Mouse (Mus musculus) hindbrain, embryonic 12.5 days (tissue): ENCODE measurements at regions not wholly inside any gene's neighbourhood (a gene's known extent, or its start where the extent isn't known, plus 50 kb on each side); places are given as distances from the start of the nearest gene placed in this dataset.
A peak's percentile ranks its signal among the peaks of the same experiment; 100 is the strongest.

Experiments
- ATAC-seq: fragments of 200-750 bp; cut with Nextera tagmentation; 2 replicates; pipeline ENCODE4 v1.8.0; 2017; ENCODE audit warnings: moderate TSS enrichment; ENCODE audit not compliant: low FRiP score
- H3K27ac ChIP-seq: fragments of 300-500 bp; sonication (generic); 2 replicates; pipeline ENCODE4 v1.5.1; 2016; ENCODE audit warnings: mild to moderate bottlenecking
- H3K27me3 ChIP-seq: fragments of 300-500 bp; sonication (generic); 2 replicates; pipeline ENCODE4 v1.6.1; 2016; ENCODE audit warnings: mild to moderate bottlenecking
- H3K36me3 ChIP-seq: fragments of 300-500 bp; sonication (generic); 2 replicates; pipeline ENCODE4 v1.6.1; 2016; ENCODE audit warnings: mild to moderate bottlenecking
- H3K4me1 ChIP-seq: fragments of 300-500 bp; sonication (generic); 2 replicates; pipeline ENCODE4 v1.6.1; 2016
- H3K4me2 ChIP-seq: fragments of 300-500 bp; sonication (generic); replicated peaks from 2 replicates; pipeline ENCODE4 v1.6.1; 2016; ENCODE audit warnings: mild to moderate bottlenecking
- H3K4me3 ChIP-seq: fragments of 300-500 bp; sonication (generic); 2 replicates; pipeline ENCODE4 v1.5.1; 2016; ENCODE audit warnings: mild to moderate bottlenecking
- H3K9ac ChIP-seq: fragments of 300-500 bp; sonication (generic); 2 replicates; pipeline ENCODE4 v1.6.1; 2016; ENCODE audit warnings: mild to moderate bottlenecking, moderate library complexity
- H3K9me3 ChIP-seq: fragments of 300-500 bp; sonication (generic); replicated peaks from 2 replicates; pipeline ENCODE4 v1.6.1; 2016; ENCODE audit warnings: mild to moderate bottlenecking
- WGBS: fragments of 180-500 bp; shearing (Covaris S2); methylation state at CpG from one replicate; pipeline ENCODE4 v1.1.7; 2016; 5-methylcytosine and 5-hydroxymethylcytosine counted together

DNA sequence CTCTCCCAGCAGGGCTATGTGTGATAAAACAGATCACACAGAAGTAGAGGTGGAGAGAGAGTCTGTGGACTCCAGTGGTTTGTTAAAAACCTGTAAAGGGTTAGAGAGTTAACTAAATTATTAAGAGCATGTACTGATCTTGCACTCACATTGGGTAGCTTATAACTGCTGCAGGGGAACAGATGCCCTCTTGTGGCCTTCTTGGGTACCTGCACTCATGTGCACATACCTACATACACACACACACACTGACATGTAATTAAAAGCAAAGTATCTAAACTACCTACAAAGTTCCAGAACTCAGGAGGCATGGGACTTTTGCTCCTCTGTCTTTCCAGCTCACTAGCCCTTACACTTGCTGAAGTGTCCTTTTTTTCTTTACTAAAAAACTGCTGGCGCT lies 228.4 kb upstream of the Cxcr4 start:
- no peak overlapping the region for H3K9ac ChIP-seq
- WGBS, result 95% methylated on average over 1 of the region's 1 CpGs

GRCm38 (mm10) chr1:128819611-128820010 lies 227.5 kb upstream of the Cxcr4 start:
- no peaks in the 10 kb centered on the region for H3K27me3 ChIP-seq
- H3K4me3 ChIP-seq, result no peak overlapping the region
- no peak overlapping the region for H3K27ac ChIP-seq
- 0 out of 2 replicates have a peak, but pooled peaks cover 8% of the 10 kb centered on the region for H3K9me3 ChIP-seq
- H3K4me2 ChIP-seq, result no peak overlapping the region
- ATAC-seq, result no peak
- WGBS, result 93% methylated on average over 6 of the region's 6 CpGs
- H3K4me1 ChIP-seq, result peaks cover 11% of the 10 kb centered on the region
- H3K9ac ChIP-seq, result no peak overlapping the region
- H3K36me3 ChIP-seq, result no peaks in the 10 kb centered on the region

More for the DNA sequence above, 228.4 kb upstream of the Cxcr4 start:
- no peaks in the 10 kb centered on the region for H3K36me3 ChIP-seq
- H3K4me2 ChIP-seq, result no peak overlapping the region
- H3K4me3 ChIP-seq, result no peak overlapping the region
- H3K27me3 ChIP-seq, result no peaks in the 10 kb centered on the region
- H3K4me1 ChIP-seq, result peaks cover 11% of the 10 kb centered on the region
- no peak overlapping the region for H3K27ac ChIP-seq
- no peak for ATAC-seq
- H3K9me3 ChIP-seq, result 0 out of 2 replicates have a peak, but pooled peaks cover 8% of the 10 kb centered on the region

GRCm38 (mm10) chr1:128813379-128813778 lies 221.3 kb upstream of the Cxcr4 start:
- no peak overlapping the region for H3K4me3 ChIP-seq

GRCm38 (mm10) chr1:128810860-128811259 lies 218.8 kb upstream of the Cxcr4 start:
- 86% methylated on average over 3 of the region's 3 CpGs for WGBS
- Histone ChIP-seq H3K36me3 (no peaks in the 10 kb centered on the region), H3K9ac (no peak overlapping the region), H3K27me3 (no peaks in the 10 kb centered on the region), H3K27ac (no peak overlapping the region), H3K4me1 (peaks cover 12% of the 10 kb centered on the region), H3K9me3 (no peaks in the 10 kb centered on the region), H3K4me3 (no peak overlapping the region), H3K4me2 (no peak overlapping the region)
- ATAC-seq, result no peak

More at GRCm38 (mm10) chr1:128813379-128813778, 221.3 kb upstream of the Cxcr4 start:
- Histone ChIP-seq H3K9me3 (0 out of 2 replicates have a peak, but pooled peaks cover 4% of the 10 kb centered on the region), H3K36me3 (no peaks in the 10 kb centered on the region), H3K4me2 (no peak overlapping the region), H3K27ac (no peak overlapping the region), H3K4me1 (no peaks in the 10 kb centered on the region), H3K9ac (no peak overlapping the region), H3K27me3 (no peaks in the 10 kb centered on the region)
- no peak for ATAC-seq
- WGBS, result 80% methylated on average over 5 of the region's 5 CpGs

- H3K36me3 ChIP-seq, result no peaks in the 10 kb centered on the region
- no peaks in the 10 kb centered on the region for H3K9me3 ChIP-seq
- no peak overlapping the region for H3K4me3 ChIP-seq
- no peak for ATAC-seq
- no peaks in the 10 kb centered on the region for H3K27me3 ChIP-seq
- H3K9ac ChIP-seq, result no peak overlapping the region
- WGBS, result 70% methylated on average over 2 of the region's 2 CpGs
- H3K27ac ChIP-seq, result no peak overlapping the region
- H3K4me2 ChIP-seq, result no peak overlapping the region
- H3K4me1 ChIP-seq, result peaks cover 20% of the 10 kb centered on the region
Observed at GRCm38 (mm10) chr1:128810094-128810493, 218.0 kb upstream of the Cxcr4 start.

GRCm38 (mm10) chr1:128809601-128810000 lies 217.5 kb upstream of the Cxcr4 start:
- H3K27ac ChIP-seq, result no peak overlapping the region
- H3K4me2 ChIP-seq, result no peak overlapping the region
- WGBS, result 89% methylated on average over 8 of the region's 8 CpGs
- H3K4me3 ChIP-seq, result no peak overlapping the region
- H3K9ac ChIP-seq, result no peak overlapping the region
- no peaks in the 10 kb centered on the region for H3K9me3 ChIP-seq
- H3K36me3 ChIP-seq, result no peaks in the 10 kb centered on the region
- H3K4me1 ChIP-seq, result peaks cover 22% of the 10 kb centered on the region
- no peak for ATAC-seq
- H3K27me3 ChIP-seq, result no peaks in the 10 kb centered on the region

DNA sequence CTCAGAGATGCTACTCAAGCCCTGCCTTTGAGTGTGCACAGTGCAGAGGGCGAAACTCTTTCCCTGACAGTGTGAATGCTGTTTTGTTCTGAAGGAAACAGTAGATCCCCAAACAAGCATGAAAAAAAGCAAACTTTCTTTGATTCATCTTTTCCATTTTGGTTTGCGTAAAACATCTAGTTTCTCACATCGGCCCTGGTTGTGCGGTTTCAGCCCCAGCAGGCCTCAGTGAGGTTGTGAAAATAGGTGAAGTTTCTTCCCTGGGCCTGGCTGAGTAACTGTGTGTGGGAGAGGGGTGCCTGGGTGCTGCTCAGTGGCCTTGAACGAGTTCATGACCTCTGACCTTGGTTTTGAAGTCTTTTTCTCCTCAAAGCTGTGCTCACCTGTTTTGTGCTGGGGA lies 216.5 kb upstream of the Cxcr4 start:
- 84% methylated on average over 5 of the region's 5 CpGs for WGBS
- Histone ChIP-seq H3K4me1 (peaks cover 28% of the 10 kb centered on the region), H3K9me3 (no peaks in the 10 kb centered on the region), H3K36me3 (no peaks in the 10 kb centered on the region), H3K4me2 (no peak overlapping the region), H3K27ac (no peak overlapping the region), H3K9ac (no peak overlapping the region), H3K27me3 (no peaks in the 10 kb centered on the region), H3K4me3 (no peak overlapping the region)
- no peak for ATAC-seq

GRCm38 (mm10) chr1:128805687-128806653 lies 213.9 kb upstream of the Cxcr4 start:
- H3K27ac ChIP-seq, result peak overlapping the region; percentile 81
- H3K9me3 ChIP-seq, result no peaks in the 10 kb centered on the region
- no peak overlapping the region for H3K4me3 ChIP-seq
- peak; percentile 74 for ATAC-seq
- no peaks in the 10 kb centered on the region for H3K36me3 ChIP-seq
- peaks cover 34% of the 10 kb centered on the region for H3K4me1 ChIP-seq
- H3K4me2 ChIP-seq, result no peak overlapping the region; the same call in 1 of the 2 replicates
- H3K27me3 ChIP-seq, result no peaks in the 10 kb centered on the region
- WGBS, result 40% methylated on average over 10 of the region's 10 CpGs
- no peak overlapping the region for H3K9ac ChIP-seq

DNA sequence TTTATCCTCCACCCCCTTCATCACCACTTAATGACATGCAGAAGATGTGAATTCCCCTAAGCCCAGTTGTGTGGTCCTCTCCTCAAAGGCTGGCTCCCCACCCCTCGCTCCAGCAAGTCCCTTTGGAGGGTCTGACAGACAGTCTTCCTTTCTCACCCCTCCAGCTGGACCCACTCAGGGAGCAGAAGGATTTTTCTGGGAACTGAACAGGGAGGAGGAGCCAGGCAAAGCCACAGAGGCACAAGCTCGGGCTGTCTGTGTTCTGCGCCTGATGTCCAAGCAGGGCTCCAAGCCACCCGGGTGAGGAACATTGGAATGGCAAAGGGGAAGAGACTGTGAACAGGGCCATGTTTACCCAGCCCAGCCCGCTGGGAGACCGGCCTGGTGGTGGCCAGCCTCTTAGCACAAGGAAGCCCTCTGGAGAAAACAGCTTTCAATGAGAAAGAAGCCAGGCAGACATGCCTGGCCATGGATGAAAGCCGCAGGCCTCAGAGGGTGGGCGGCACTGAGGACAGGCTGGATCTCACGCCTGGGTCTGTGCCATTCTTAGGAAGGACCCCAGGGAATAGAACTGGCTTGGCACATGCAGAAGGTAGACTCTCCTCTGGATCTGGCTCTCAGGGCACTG lies 211.5 kb upstream of the Cxcr4 start:
- Histone ChIP-seq H3K27ac (peak overlapping the region; percentile 70), H3K9ac (0 out of 2 replicates have a peak overlapping the region, but pooled peaks have one; percentile 8), H3K27me3 (no peaks in the 10 kb centered on the region), H3K4me3 (no peak overlapping the region), H3K4me2 (peak overlapping the region; percentile 13; the same call in 1 of the 2 replicates), H3K4me1 (peaks cover 34% of the 10 kb centered on the region), H3K9me3 (no peaks in the 10 kb centered on the region), H3K36me3 (no peaks in the 10 kb centered on the region)
- ATAC-seq, result peak; percentile 50
- WGBS, result 19% methylated on average over 9 of the region's 9 CpGs

DNA sequence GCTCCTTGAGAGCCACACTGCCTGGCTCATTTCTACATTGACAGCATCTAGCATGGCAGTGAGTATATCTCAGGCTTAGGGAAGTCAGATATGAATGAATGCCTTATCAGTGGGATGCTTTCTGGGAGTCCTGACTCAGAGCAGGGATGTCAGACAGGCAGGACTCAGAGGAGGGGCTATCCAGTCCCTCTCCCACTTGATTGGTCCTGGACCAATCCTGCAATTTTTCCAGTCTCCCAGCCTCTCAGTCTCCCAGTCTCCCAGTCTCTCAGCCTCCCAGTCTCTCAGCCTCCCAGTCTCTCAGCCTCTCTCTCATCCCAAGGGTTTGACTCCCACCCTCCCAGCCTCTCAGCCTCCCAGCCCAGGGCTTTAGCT lies 211.0 kb upstream of the Cxcr4 start:
- Histone ChIP-seq H3K9me3 (no peaks in the 10 kb centered on the region), H3K27ac (peak overlapping the region; percentile 70; the same call in 1 of the 2 replicates), H3K4me1 (peaks cover 34% of the 10 kb centered on the region), H3K4me2 (no peak overlapping the region), H3K36me3 (no peaks in the 10 kb centered on the region), H3K9ac (no peak overlapping the region), H3K27me3 (no peaks in the 10 kb centered on the region), H3K4me3 (no peak overlapping the region)
- ATAC-seq, result peak; percentile 10; the same call in 1 of the 2 replicates

GRCm38 (mm10) chr1:128798721-128799120 lies 206.6 kb upstream of the Cxcr4 start:
- no peak for ATAC-seq
- no peak overlapping the region for H3K9ac ChIP-seq
- no peak overlapping the region for H3K4me3 ChIP-seq
- H3K27me3 ChIP-seq, result no peaks in the 10 kb centered on the region
- WGBS, result 80% methylated on average over 4 of the region's 4 CpGs
- H3K9me3 ChIP-seq, result no peaks in the 10 kb centered on the region
- peaks cover 7% of the 10 kb centered on the region for H3K4me1 ChIP-seq
- no peak overlapping the region for H3K4me2 ChIP-seq
- no peak overlapping the region for H3K27ac ChIP-seq
- no peaks in the 10 kb centered on the region for H3K36me3 ChIP-seq

DNA sequence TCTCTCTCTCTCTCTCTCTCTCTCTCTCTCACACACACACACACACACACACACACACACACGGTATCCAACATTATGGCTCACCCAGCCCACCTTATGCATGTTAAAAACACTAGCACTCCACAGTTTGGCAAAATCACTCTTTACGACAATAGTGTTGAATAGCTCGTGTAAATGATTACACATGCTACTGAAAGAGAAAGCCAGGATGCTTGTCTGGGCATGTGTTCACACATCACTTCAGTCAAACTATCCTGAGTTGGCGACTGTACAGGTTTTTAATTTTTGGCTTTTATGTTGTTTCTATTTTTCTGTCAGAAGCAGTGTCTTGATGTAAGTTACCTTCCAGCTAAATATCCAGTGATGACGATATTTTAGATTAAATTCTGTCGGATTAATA lies 203.6 kb upstream of the Cxcr4 start:
- H3K9ac ChIP-seq, result no peak overlapping the region
- WGBS, result 87% methylated on average over 6 of the region's 6 CpGs
- no peak overlapping the region for H3K27ac ChIP-seq
- H3K4me1 ChIP-seq, result no peaks in the 10 kb centered on the region
- no peaks in the 10 kb centered on the region for H3K27me3 ChIP-seq
- H3K4me2 ChIP-seq, result no peak overlapping the region
- H3K36me3 ChIP-seq, result no peaks in the 10 kb centered on the region
- no peaks in the 10 kb centered on the region for H3K9me3 ChIP-seq
- ATAC-seq, result no peak
- no peak overlapping the region for H3K4me3 ChIP-seq
